Comparison of ENCODE assay signal across 1 mouse cellular context in the genomic region with DNA sequence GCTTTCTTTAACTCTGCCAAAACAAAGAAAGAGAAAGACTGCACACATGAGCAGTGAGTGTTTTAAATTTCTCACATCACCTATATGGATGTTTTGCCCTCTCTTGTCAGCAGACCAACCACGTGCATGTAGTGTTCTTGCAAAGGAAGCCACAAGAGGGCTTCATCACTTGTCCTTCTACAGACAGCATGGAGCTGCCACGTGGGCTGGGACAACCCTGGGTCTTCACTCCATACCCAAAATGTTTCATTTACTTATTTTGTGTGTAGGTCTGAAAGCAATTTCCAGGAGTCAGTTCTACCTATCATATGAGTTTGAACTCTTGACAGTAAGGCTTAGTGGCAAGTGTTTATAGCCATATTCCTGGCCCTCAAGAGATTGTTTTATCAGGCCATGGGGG.
TF ChIP-seq lines count a peak whose summit lies in the region.

No protein-coding gene starts in this region.

TF ChIP-seq in CH12.LX, 34 proteins besides CTCF, POLR2A, EP300 and RAD21 (continued from another document):
- no peak for TF ChIP-seq RCOR1 (conservative IDR thresholded peaks at IDR 0.05; ENCODE audit: low read depth, low read length)
TF ChIP-seq in CH12.LX: peak in this region for 14.
